Mouse (Mus musculus): Measurements from ENCODE around the gene Rab7b. TPM values are rescaled to one million over a fixed set of nuclear protein-coding genes. Genes with fewer than 3 reads are reported as not detected.

The Rab7b gene
- polyA plus RNA-seq, 1 experiment = 6.5 TPM

GRCm38 (mm10) chr1:131748636-131749035, 60.1 kb downstream of the Rab7b start:
- peaks cover 4% of the 10 kb centered on the region; the same call in 1 of the 2 replicates for H3K4me1 ChIP-seq (ENCODE audit: control insufficient read depth, insufficient read depth, low read length)
- no peak overlapping the region for H3K27ac ChIP-seq (ENCODE audit: control insufficient read depth, insufficient read depth, low read depth, low read length, poor library complexity)
- TF ChIP-seq POLR2A (IDR thresholded peaks at IDR 0.05; ENCODE audit: borderline replicate concordance, control insufficient read depth, low read depth, low read length) = no peak
- H3K4me3 ChIP-seq (replicated peaks; ENCODE audit: control insufficient read depth, low read depth, low read length) = no peak overlapping the region
- WGBS = 72% methylated on average over 2 of the region's 2 CpGs

- no peak overlapping the region for H3K27ac ChIP-seq (ENCODE audit: control insufficient read depth, insufficient read depth, low read depth, low read length, poor library complexity)
- H3K4me3 ChIP-seq (replicated peaks; ENCODE audit: control insufficient read depth, low read depth, low read length) = no peak overlapping the region
- H3K4me1 ChIP-seq (ENCODE audit: control insufficient read depth, insufficient read depth, low read length) = peaks cover 6% of the 10 kb centered on the region; the same call in 1 of the 2 replicates
- no peak for TF ChIP-seq POLR2A (IDR thresholded peaks at IDR 0.05; ENCODE audit: borderline replicate concordance, control insufficient read depth, low read depth, low read length)
- no peak for TF ChIP-seq CTCF (IDR thresholded peaks at IDR 0.05; ENCODE audit: control insufficient read depth, insufficient read depth, low read length)
- 56% methylated on average over 15 of the region's 15 CpGs for WGBS
These were observed 61.4 kb downstream of the Rab7b start for GRCm38 (mm10) chr1:131749706-131750545.

DNA sequence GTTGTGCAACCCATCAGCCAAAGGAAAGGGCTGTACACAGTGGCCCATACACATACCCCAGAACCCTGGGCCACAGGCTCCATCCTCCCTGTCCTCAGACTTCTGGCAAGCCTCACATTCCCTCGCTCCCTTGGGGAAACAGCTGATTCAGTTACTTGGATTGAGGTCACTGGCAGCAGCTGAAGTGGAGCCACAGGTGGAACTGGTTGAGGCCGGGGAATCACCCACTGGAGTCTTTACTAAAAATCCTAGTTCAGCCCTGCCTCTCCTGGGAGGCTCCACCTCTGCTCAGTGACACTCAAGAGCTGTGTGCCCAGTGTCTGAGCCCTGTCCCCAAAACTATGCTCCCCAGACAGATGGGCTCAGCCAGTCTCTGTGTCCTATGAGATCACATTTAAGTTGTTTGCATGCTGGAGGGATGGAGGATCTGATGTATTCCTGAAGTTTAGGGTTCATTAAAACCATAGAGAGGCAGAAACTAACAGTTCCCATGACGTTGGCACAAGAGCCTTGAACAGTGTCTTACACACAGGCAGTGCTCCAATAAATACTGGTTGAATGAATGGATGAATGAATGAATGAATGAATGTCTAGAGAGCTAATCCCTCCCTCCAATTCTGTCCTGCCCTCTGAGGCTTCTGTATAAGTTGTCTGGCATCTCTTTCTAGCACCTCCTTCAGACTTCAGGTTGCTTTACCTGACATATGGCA, 62.8 kb downstream of the Rab7b start:
- TF ChIP-seq POLR2A (IDR thresholded peaks at IDR 0.05; ENCODE audit: borderline replicate concordance, control insufficient read depth, low read depth, low read length) = no peak
- TF ChIP-seq CTCF (IDR thresholded peaks at IDR 0.05; ENCODE audit: control insufficient read depth, insufficient read depth, low read length) = no peak
- Histone ChIP-seq H3K4me1 (ENCODE audit: control insufficient read depth, insufficient read depth, low read length) (peaks cover 10% of the 10 kb centered on the region), H3K4me3 (replicated peaks; ENCODE audit: control insufficient read depth, low read depth, low read length) (no peak overlapping the region)

GRCm38 (mm10) chr1:131751891-131752311, 63.4 kb downstream of the Rab7b start:
- TF ChIP-seq POLR2A (IDR thresholded peaks at IDR 0.05; ENCODE audit: borderline replicate concordance, control insufficient read depth, low read depth, low read length) (no peak), CTCF (IDR thresholded peaks at IDR 0.05; ENCODE audit: control insufficient read depth, insufficient read depth, low read length) (no peak)
- 17% methylated on average over 10 of the region's 10 CpGs for WGBS
- Histone ChIP-seq H3K27ac (ENCODE audit: control insufficient read depth, insufficient read depth, low read depth, low read length, poor library complexity) (no peak overlapping the region), H3K4me3 (replicated peaks; ENCODE audit: control insufficient read depth, low read depth, low read length) (no peak overlapping the region), H3K4me1 (ENCODE audit: control insufficient read depth, insufficient read depth, low read length) (peaks cover 10% of the 10 kb centered on the region)

More for the DNA sequence above, 62.8 kb downstream of the Rab7b start:
- H3K27ac ChIP-seq (ENCODE audit: control insufficient read depth, insufficient read depth, low read depth, low read length, poor library complexity) = no peak overlapping the region
- WGBS = 64% methylated on average over 3 of the region's 3 CpGs

- 0 out of 2 replicates have a peak overlapping the region, but pooled peaks have one; percentile 22 for H3K27ac ChIP-seq (ENCODE audit: control insufficient read depth, insufficient read depth, low read depth, low read length, poor library complexity)
- WGBS = 4% methylated on average over 3 of the region's 3 CpGs
- H3K4me1 ChIP-seq (ENCODE audit: control insufficient read depth, insufficient read depth, low read length) = peaks cover 9% of the 10 kb centered on the region
- TF ChIP-seq POLR2A (IDR thresholded peaks at IDR 0.05; ENCODE audit: borderline replicate concordance, control insufficient read depth, low read depth, low read length) (no peak), CTCF (IDR thresholded peaks at IDR 0.05; ENCODE audit: control insufficient read depth, insufficient read depth, low read length) (no peak)
- no peak overlapping the region for H3K4me3 ChIP-seq (replicated peaks; ENCODE audit: control insufficient read depth, low read depth, low read length)
These were observed 65.8 kb downstream of the Rab7b start for GRCm38 (mm10) chr1:131754212-131754829.

DNA sequence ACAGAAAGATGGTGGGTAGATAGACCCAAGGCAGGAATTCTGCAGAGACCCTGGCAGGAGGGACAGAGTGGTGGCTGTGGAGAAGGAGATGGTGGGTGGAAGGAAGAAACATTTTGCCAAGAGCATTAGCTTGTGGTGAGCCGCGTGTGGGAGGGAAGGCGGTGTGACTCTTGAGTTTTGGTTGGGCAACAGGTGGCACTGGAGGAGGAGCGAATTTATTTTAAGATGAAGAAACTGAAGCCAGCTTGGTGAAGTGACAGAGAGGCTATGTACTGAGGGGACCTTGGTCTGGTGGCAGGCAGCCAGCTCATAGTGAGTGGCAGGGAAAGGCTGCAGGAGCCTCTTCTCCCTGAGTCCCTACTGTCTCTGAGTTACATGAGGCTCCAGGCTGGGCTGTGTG, 66.4 kb downstream of the Rab7b start:
- TF ChIP-seq POLR2A (IDR thresholded peaks at IDR 0.05; ENCODE audit: borderline replicate concordance, control insufficient read depth, low read depth, low read length) = no peak
- TF ChIP-seq CTCF (IDR thresholded peaks at IDR 0.05; ENCODE audit: control insufficient read depth, insufficient read depth, low read length) = no peak
- H3K27ac ChIP-seq (ENCODE audit: control insufficient read depth, insufficient read depth, low read depth, low read length, poor library complexity) = 0 out of 2 replicates have a peak overlapping the region, but pooled peaks have one; percentile 22
- H3K4me1 ChIP-seq (ENCODE audit: control insufficient read depth, insufficient read depth, low read length) = peaks cover 7% of the 10 kb centered on the region
- 1% methylated on average over 4 of the region's 4 CpGs for WGBS
- no peak overlapping the region for H3K4me3 ChIP-seq (replicated peaks; ENCODE audit: control insufficient read depth, low read depth, low read length)

DNA sequence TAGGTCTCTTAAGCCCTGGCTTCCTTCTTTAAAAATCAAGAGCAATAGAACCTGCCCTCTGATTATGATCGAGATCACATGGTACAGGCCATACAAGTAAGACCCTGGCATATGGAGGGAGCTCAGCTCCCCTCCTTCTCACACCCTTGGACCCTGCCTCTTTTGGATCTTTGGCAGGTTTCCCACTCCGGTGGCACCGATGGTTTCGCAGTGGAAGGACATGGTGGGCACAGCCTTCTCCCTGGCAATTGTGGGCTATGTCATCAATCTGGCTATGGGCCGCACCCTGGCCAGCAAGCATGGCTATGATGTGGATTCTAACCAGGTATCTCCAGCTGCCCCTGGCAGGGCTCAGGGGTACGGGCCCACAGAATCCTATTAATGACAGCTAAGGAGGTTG, 68.7 kb downstream of the Rab7b start:
- Histone ChIP-seq H3K27ac (ENCODE audit: control insufficient read depth, insufficient read depth, low read depth, low read length, poor library complexity) (no peak overlapping the region), H3K4me1 (ENCODE audit: control insufficient read depth, insufficient read depth, low read length) (peaks cover 6% of the 10 kb centered on the region), H3K4me3 (replicated peaks; ENCODE audit: control insufficient read depth, low read depth, low read length) (no peak overlapping the region)
- 83% methylated on average over 6 of the region's 6 CpGs for WGBS
- no peak for TF ChIP-seq CTCF (IDR thresholded peaks at IDR 0.05; ENCODE audit: control insufficient read depth, insufficient read depth, low read length)
- TF ChIP-seq POLR2A (IDR thresholded peaks at IDR 0.05; ENCODE audit: borderline replicate concordance, control insufficient read depth, low read depth, low read length) = no peak

- TF ChIP-seq POLR2A (IDR thresholded peaks at IDR 0.05; ENCODE audit: borderline replicate concordance, control insufficient read depth, low read depth, low read length) (no peak), CTCF (IDR thresholded peaks at IDR 0.05; ENCODE audit: control insufficient read depth, insufficient read depth, low read length) (no peak)
- Histone ChIP-seq H3K4me1 (ENCODE audit: control insufficient read depth, insufficient read depth, low read length) (peaks cover 6% of the 10 kb centered on the region), H3K27ac (ENCODE audit: control insufficient read depth, insufficient read depth, low read depth, low read length, poor library complexity) (no peak overlapping the region), H3K4me3 (replicated peaks; ENCODE audit: control insufficient read depth, low read depth, low read length) (no peak overlapping the region)
- WGBS = 83% methylated on average over 7 of the region's 7 CpGs
These were observed 70.3 kb downstream of the Rab7b start for GRCm38 (mm10) chr1:131758796-131759195.
